9 mouse cellular contexts compared by ENCODE assay signal in genomic region chr10:116980888-116981287, GRCm38 (mm10). TPM values are rescaled to one million over a fixed set of nuclear protein-coding genes. Genes with fewer than 3 reads are reported as not detected.
A peak's percentile ranks its signal among the peaks of the same experiment; 100 is the strongest.
DNase-seq lines count a peak whose midpoint lies in the region; ATAC-seq and TF ChIP-seq lines count a peak whose summit lies in the region.
"Had no signal": no experiment of that assay in that cellular context is flagged by ENCODE, and none has a peak within 500 bp of the region (broad histone marks: within the 10 kb centered on the region; RNA-seq: fewer than 3 reads in every experiment).

No protein-coding gene starts in this region.

- H3K4me1 ChIP-seq in heart, embryonic 10.5 days, result peaks cover 10% of the 10 kb centered on the region; the same call in 1 of the 2 replicates
- no peaks in the 10 kb centered on the region for H3K4me1 ChIP-seq in stomach, postnatal 0 days (replicated peaks; ENCODE audit: control insufficient read depth, insufficient read depth)
- H3K4me1 ChIP-seq: limb, embryonic 13.5 days had no signal

- no peaks in the 10 kb centered on the region for H3K27me3 ChIP-seq in heart, embryonic 10.5 days (ENCODE audit: insufficient read depth, poor library complexity, severe bottlenecking)
- no peaks in the 10 kb centered on the region for H3K27me3 ChIP-seq in stomach, postnatal 0 days (ENCODE audit: control insufficient read depth, insufficient read depth, low read length)
- H3K27me3 ChIP-seq: limb, embryonic 13.5 days had no signal

- no peak overlapping the region for H3K4me3 ChIP-seq in heart, embryonic 10.5 days
- H3K4me3 ChIP-seq in stomach, postnatal 0 days (ENCODE audit: low read depth, low read length), result no peak overlapping the region
- H3K4me3 ChIP-seq: limb, embryonic 13.5 days had no signal

- H3K36me3 ChIP-seq in heart, embryonic 10.5 days, result no peaks in the 10 kb centered on the region
- H3K36me3 ChIP-seq in stomach, postnatal 0 days (ENCODE audit: control insufficient read depth, insufficient read depth, low read length), result no peaks in the 10 kb centered on the region
- H3K36me3 ChIP-seq: limb, embryonic 13.5 days had no signal

- WGBS in heart, embryonic 10.5 days, result 76% methylated on average over 3 of the region's 3 CpGs
- WGBS in stomach, postnatal 0 days, result 83% methylated on average over 3 of the region's 3 CpGs

- no peaks in the 10 kb centered on the region for H3K9me3 ChIP-seq in heart, embryonic 10.5 days
- no peaks in the 10 kb centered on the region for H3K9me3 ChIP-seq in stomach, postnatal 0 days (ENCODE audit: control insufficient read depth, low read length)
- H3K9me3 ChIP-seq: limb, embryonic 13.5 days had no signal

- TF ChIP-seq CTCF in stomach, postnatal 0 days (IDR thresholded peaks at IDR 0.05; ENCODE audit: low read depth), result peak; percentile 85

- ATAC-seq in stomach, postnatal 0 days (ENCODE audit: low FRiP score, low TSS enrichment), result no peak
- ATAC-seq in erythroid progenitor cell, adult 5-6 weeks (replicated peaks; ENCODE audit: low FRiP score, poor library complexity, severe bottlenecking), result no peak
- no peak for ATAC-seq in inflammation-experienced regulatory T-cells, adult 6 months

- H3K9ac ChIP-seq in stomach, postnatal 0 days (ENCODE audit: low read length), result no peak overlapping the region
- H3K9ac ChIP-seq: limb, embryonic 13.5 days had no signal

- no peak for TF ChIP-seq EP300 in stomach, postnatal 0 days (optimal IDR thresholded peaks at IDR 0.05)

- no peak overlapping the region for H3K27ac ChIP-seq in heart, embryonic 10.5 days
- no peak overlapping the region for H3K27ac ChIP-seq in stomach, postnatal 0 days (replicated peaks)
- H3K27ac ChIP-seq: limb, embryonic 13.5 days had no signal

- intact Hi-C loops in heart, postnatal 14 days (cut with DNase I), result loop anchor here (2.0 kb wide), 1 partner anchor 54 kb away; no protein-coding TSS in a partner anchor

- no peak overlapping the region for H3K4me2 ChIP-seq in stomach, postnatal 0 days (replicated peaks; ENCODE audit: low read depth)
- H3K4me2 ChIP-seq: limb, embryonic 13.5 days had no signal

- DNase-seq in heart, postnatal 14 days, result peak; percentile 22 to 47
- no peak for DNase-seq in heart, embryonic 10.5 days (ENCODE audit: low spot score)
- DNase-seq in spleen, postnatal 10 days (ENCODE audit: low spot score in 2 of 2), result peak; percentile 18 to 57
- no peak for DNase-seq in spleen, adult 12 weeks (ENCODE audit: low spot score)
- DNase-seq in c-Kit-positive CD71-positive TER-119-positive erythroid progenitor cells, embryonic 14.5 days (ENCODE audit: low spot score), result peak; percentile 33
- no peak for DNase-seq in stomach, postnatal 0 days (ENCODE audit: low spot score)

RNA-seq across cellular contexts. Expression of gene Best3, which starts 5.2 kb away (rescaled TPM):
- total RNA-seq in heart, postnatal 14 days (2021), result 1 to 10 TPM; 2.5 TPM
- 0.18 and 0.20 TPM in 2 replicates for polyA plus RNA-seq in heart, embryonic 10.5 days (2016; fragmentation: Nextera tagmentation; extraction: Ambion mirVana)
- 0.08 and 0.10 TPM in 2 replicates for polyA plus RNA-seq in stomach, postnatal 0 days (2015; fragmentation: Nextera tagmentation; extraction: Ambion mirVana)
- total RNA-seq in erythroid progenitor cell, adult 5-6 weeks (2015; ENCODE audit: low replicate concordance), result not detected in 2 replicates
- total RNA-seq in erythroid progenitor cell, adult 5-6 weeks (2017; ENCODE audit: low replicate concordance), result not detected in 2 replicates
- polyA plus RNA-seq in inflammation-experienced regulatory T-cells, adult 6 months (2017; shearing (Covaris generic)), result not detected

RNA-seq across cellular contexts. Expression of gene Gm10271, which starts 8.5 kb away (rescaled TPM):
- total RNA-seq in heart, postnatal 14 days (2021), result not detected
- not detected in 2 replicates for polyA plus RNA-seq in heart, embryonic 10.5 days (2016; fragmentation: Nextera tagmentation; extraction: Ambion mirVana)
- not detected in 2 replicates for polyA plus RNA-seq in stomach, postnatal 0 days (2015; fragmentation: Nextera tagmentation; extraction: Ambion mirVana)
- total RNA-seq in erythroid progenitor cell, adult 5-6 weeks (2015; ENCODE audit: low replicate concordance), result not detected in 2 replicates
- total RNA-seq in erythroid progenitor cell, adult 5-6 weeks (2017; ENCODE audit: low replicate concordance), result not detected in 2 replicates
- not detected for polyA plus RNA-seq in inflammation-experienced regulatory T-cells, adult 6 months (2017; shearing (Covaris generic))
- polyA plus RNA-seq: limb, embryonic 13.5 days had no signal

RNA-seq across cellular contexts. Expression of gene Rab3ip, which starts 30.3 kb away (rescaled TPM):
- 10 to 100 TPM; 78.8 to 87.1 TPM for total RNA-seq in heart, postnatal 14 days (2021)
- 46.0 and 61.0 TPM in 2 replicates for polyA plus RNA-seq in heart, embryonic 10.5 days (2016; fragmentation: Nextera tagmentation; extraction: Ambion mirVana)
- 13.5 and 14.4 TPM in 2 replicates for polyA plus RNA-seq in stomach, postnatal 0 days (2015; fragmentation: Nextera tagmentation; extraction: Ambion mirVana)
- 4.6 and 13.7 TPM in 2 replicates for total RNA-seq in erythroid progenitor cell, adult 5-6 weeks (2015; ENCODE audit: low replicate concordance)
- total RNA-seq in erythroid progenitor cell, adult 5-6 weeks (2017; ENCODE audit: low replicate concordance), result 12.6 and 14.8 TPM in 2 replicates
- 10 to 100 TPM in 1 of 3 experiments, 1 to 10 TPM in 2; 5.6 to 12.7 (median 8.7) TPM for polyA plus RNA-seq in inflammation-experienced regulatory T-cells, adult 6 months (2017; shearing (Covaris generic))

Comparison
In these comparisons a context has a peak if more than half of its experiments do, and no peak if none do; other contexts are left out.
1. DNase-seq: peak in heart, postnatal 14 days (2 of 2), spleen, postnatal 10 days (2 of 2) and c-Kit-positive CD71-positive TER-119-positive erythroid progenitor cells, embryonic 14.5 days (single experiment); none in heart, embryonic 10.5 days (single experiment), spleen, adult 12 weeks (single experiment) and stomach, postnatal 0 days (single experiment).